Mouse (Mus musculus) forebrain, embryonic 16.5 days (tissue): Measurements from ENCODE around the gene Armcx6. TPM values are rescaled to one million over a fixed set of nuclear protein-coding genes. Genes with fewer than 3 reads are reported as not detected.
"Not testable (repeated sequence)": the region's sequence is repeated elsewhere in the genome, so short reads cannot be mapped to it uniquely, and the experiment has no call there.

Experiments used
- ATAC-seq: fragments of 200-750 bp; cut with Nextera tagmentation; 2 replicates; pipeline ENCODE4 v1.8.0; 2017; ENCODE audit warnings: mild to moderate bottlenecking, moderate library complexity
- H3K27ac ChIP-seq: fragments of 300-500 bp; sonication (generic); 2 replicates; pipeline ENCODE4 v1.5.1; 2014; ENCODE audit warnings: low read length, control low read depth
- H3K27me3 ChIP-seq: fragments of 300-500 bp; sonication (generic); replicated peaks from 2 replicates; pipeline ENCODE4 v1.6.1; 2014; ENCODE audit warnings: low read length; ENCODE audit not compliant: control insufficient read depth, insufficient read depth
- H3K36me3 ChIP-seq: fragments of 300-500 bp; sonication (generic); 2 replicates; pipeline ENCODE4 v1.6.1; 2014; ENCODE audit not compliant: control insufficient read depth, insufficient read depth
- H3K4me1 ChIP-seq: fragments of 300-500 bp; sonication (generic); replicated peaks from 2 replicates; pipeline ENCODE4 v1.6.1; 2014; ENCODE audit warnings: low read length; ENCODE audit not compliant: control insufficient read depth, insufficient read depth
- H3K4me2 ChIP-seq: fragments of 300-500 bp; sonication (generic); 2 replicates; pipeline ENCODE4 v1.6.1; 2014; ENCODE audit warnings: mild to moderate bottlenecking, low read length, control low read depth
- H3K4me3 ChIP-seq: fragments of 300-500 bp; sonication (generic); replicated peaks from 2 replicates; pipeline ENCODE4 v1.5.1; 2014; ENCODE audit warnings: mild to moderate bottlenecking, low read length, control low read depth
- H3K9ac ChIP-seq: fragments of 300-500 bp; sonication (generic); replicated peaks from 2 replicates; pipeline ENCODE4 v1.6.1; 2014; ENCODE audit warnings: low read depth, low read length, control low read depth
- H3K9me3 ChIP-seq: fragments of 300-500 bp; sonication (generic); 2 replicates; pipeline ENCODE4 v1.6.1; 2016; ENCODE audit warnings: low read length; ENCODE audit not compliant: control insufficient read depth
- WGBS: fragments of 180-500 bp; shearing (Covaris S2); extraction: QIAGEN DNeasy Blood & Tissue Kit; methylation state at CpG from one replicate; pipeline ENCODE4 v1.1.7; 2014; 5-methylcytosine and 5-hydroxymethylcytosine counted together
- polyA plus RNA-seq: library from polyadenylated mRNA; unstranded; fragments of >200 nt; fragmentation: Nextera tagmentation; extraction: Ambion mirVana; gene quantifications from 2 replicates; pipeline ENCODE4 v1.2.1, GENCODE M21; 2015

The Armcx6 gene
- polyA plus RNA-seq: 30.5 and 41.5 TPM in 2 replicates

- H3K4me3 ChIP-seq: peak within 1 kb of the TSS; percentile 64
- WGBS: 17% methylated on average over 35 of the region's 36 CpGs
- no peaks in the 10 kb centered on the region for H3K36me3 ChIP-seq
- H3K9me3 ChIP-seq: no peaks in the 10 kb centered on the region
- H3K9ac ChIP-seq: peak within 1 kb of the TSS; percentile 65
- peak within 1 kb of the TSS; percentile 31; the same call in 1 of the 2 replicates for H3K27ac ChIP-seq
- H3K27me3 ChIP-seq: 0 out of 2 replicates have a peak, but pooled peaks cover 2% of the 10 kb centered on the region
- ATAC-seq: peak; percentile 96
- H3K4me1 ChIP-seq: peaks cover 6% of the 10 kb centered on the region
- H3K4me2 ChIP-seq: peak within 1 kb of the TSS; percentile 60
These were observed at the start of gene Armcx6 for GRCm38 (mm10) chrX:134750764-134751592. Armcx6 (minus strand) TSS chrX:134751417.

GRCm38 (mm10) chrX:134787728-134788127 lies 36.5 kb upstream of the Armcx6 start:
- Histone ChIP-seq H3K4me1 (no peaks in the 10 kb centered on the region), H3K9me3 (no peaks in the 10 kb centered on the region), H3K27me3 (no peaks in the 10 kb centered on the region), H3K36me3 (no peaks in the 10 kb centered on the region), H3K4me3 (no peak overlapping the region), H3K9ac (no peak overlapping the region), H3K27ac (no peak overlapping the region), H3K4me2 (no peak overlapping the region)
- no peak for ATAC-seq
- 81% methylated on average over 4 of the region's 4 CpGs for WGBS

- not testable (repeated sequence) for H3K4me2 ChIP-seq, H3K9me3 ChIP-seq, H3K9ac ChIP-seq, H3K4me3 ChIP-seq, ATAC-seq, H3K27me3 ChIP-seq, H3K36me3 ChIP-seq, H3K4me1 ChIP-seq, H3K27ac ChIP-seq
- 36% methylated on average over 3 of the region's 4 CpGs for WGBS
These were observed 12.4 kb upstream of the Armcx6 start for GRCm38 (mm10) chrX:134763428-134764198.

- peak; percentile 35; the same call in 1 of the 2 replicates for ATAC-seq
- Histone ChIP-seq H3K36me3 (no peaks in the 10 kb centered on the region), H3K9ac (peak overlapping the region; percentile 60), H3K4me3 (peak overlapping the region; percentile 68), H3K4me2 (peak overlapping the region; percentile 39), H3K9me3 (no peaks in the 10 kb centered on the region), H3K27me3 (0 out of 2 replicates have a peak, but pooled peaks cover 2% of the 10 kb centered on the region), H3K4me1 (peaks cover 5% of the 10 kb centered on the region; the same call in 1 of the 2 replicates), H3K27ac (peak overlapping the region; percentile 26)
- WGBS: 24% methylated on average over 13 of the region's 13 CpGs
These were observed 6.2 kb upstream of the Armcx6 start for GRCm38 (mm10) chrX:134757293-134757995.

GRCm38 (mm10) chrX:134756434-134757292 lies 5.4 kb upstream of the Armcx6 start, which contains the start of gene Armcx3:
Armcx3 (plus strand) TSS chrX:134756595.
- 24% methylated on average over 43 of the region's 46 CpGs for WGBS
- Histone ChIP-seq H3K9me3 (no peaks in the 10 kb centered on the region), H3K4me1 (peaks cover 5% of the 10 kb centered on the region; the same call in 1 of the 2 replicates), H3K9ac (peak within 1 kb of the TSS; percentile 60), H3K4me2 (peak within 1 kb of the TSS; percentile 39), H3K36me3 (no peaks in the 10 kb centered on the region), H3K4me3 (peak within 1 kb of the TSS; percentile 68), H3K27ac (peak within 1 kb of the TSS; percentile 26), H3K27me3 (0 out of 2 replicates have a peak, but pooled peaks cover 2% of the 10 kb centered on the region)
- ATAC-seq: peak; percentile 94

- no peak for ATAC-seq
These were observed 1.4 kb upstream of the Armcx6 start for GRCm38 (mm10) chrX:134752584-134752983.

GRCm38 (mm10) chrX:134751910-134752309 lies 693 bp upstream of the Armcx6 start:
- H3K27me3 ChIP-seq: 0 out of 2 replicates have a peak, but pooled peaks cover 2% of the 10 kb centered on the region
- H3K4me2 ChIP-seq: no peak overlapping the region
- no peak overlapping the region for H3K27ac ChIP-seq
- H3K9ac ChIP-seq: no peak overlapping the region
- no peaks in the 10 kb centered on the region for H3K36me3 ChIP-seq
- WGBS: 53% methylated on average over 2 of the region's 2 CpGs
- no peak for ATAC-seq
- no peak overlapping the region for H3K4me3 ChIP-seq
- no peaks in the 10 kb centered on the region for H3K9me3 ChIP-seq
- H3K4me1 ChIP-seq: peaks cover 6% of the 10 kb centered on the region

More at GRCm38 (mm10) chrX:134752584-134752983, 1.4 kb upstream of the Armcx6 start:
- Histone ChIP-seq H3K4me2 (no peak overlapping the region), H3K27ac (no peak overlapping the region), H3K9ac (no peak overlapping the region), H3K9me3 (no peaks in the 10 kb centered on the region), H3K4me3 (no peak overlapping the region), H3K36me3 (no peaks in the 10 kb centered on the region), H3K4me1 (peaks cover 6% of the 10 kb centered on the region), H3K27me3 (0 out of 2 replicates have a peak, but pooled peaks cover 2% of the 10 kb centered on the region)
- 20% methylated on average over 4 of the region's 4 CpGs for WGBS

- Histone ChIP-seq H3K27me3 (no peaks in the 10 kb centered on the region), H3K9ac (no peak overlapping the region), H3K4me2 (no peak overlapping the region), H3K4me3 (no peak overlapping the region), H3K4me1 (peaks cover 6% of the 10 kb centered on the region), H3K27ac (no peak overlapping the region), H3K36me3 (no peaks in the 10 kb centered on the region), H3K9me3 (no peaks in the 10 kb centered on the region)
- peak; percentile 18; the same call in 1 of the 2 replicates for ATAC-seq
- WGBS: 39% methylated on average over 5 of the region's 5 CpGs
These were observed 4.8 kb downstream of the Armcx6 start for GRCm38 (mm10) chrX:134746459-134746858.
